Mouse (Mus musculus): ENCODE data around the gene Cntnap1. TPM values are rescaled to one million over a fixed set of nuclear protein-coding genes. Genes with fewer than 3 reads are reported as not detected.

Cntnap1 gene
- polyA plus RNA-seq, 1 experiment from 2014 or later, result 1.5 TPM

DNA sequence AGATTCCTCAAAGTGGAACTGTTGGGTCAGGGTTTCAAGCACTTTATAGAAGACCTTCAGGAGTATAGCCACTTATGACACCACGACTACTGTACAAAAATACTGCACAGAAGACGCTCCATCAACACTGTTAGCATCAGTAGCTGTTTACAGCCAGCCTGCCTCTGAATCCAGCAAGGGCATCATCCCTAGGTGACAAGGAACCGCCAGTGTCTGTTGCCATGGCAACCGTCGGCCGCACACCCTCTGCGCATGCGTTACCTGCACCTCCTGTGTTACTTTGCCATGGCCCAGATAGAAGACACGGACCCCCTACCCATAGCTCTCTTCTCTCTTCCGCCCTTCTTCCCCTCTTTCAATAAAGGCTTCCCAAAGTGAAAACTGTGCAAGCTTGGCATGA lies 23.9 kb upstream of the Cntnap1 start:
- Histone ChIP-seq H3K9me3 (ENCODE audit: low read length) (no peaks in the 10 kb centered on the region), H3K27me3 (ENCODE audit: insufficient read depth, low read length) (0 out of 2 replicates have a peak, but pooled peaks cover 2% of the 10 kb centered on the region), H3K4me3 (ENCODE audit: low read depth, low read length) (no peak overlapping the region), H3K9ac (replicated peaks) (no peak overlapping the region), H3K27ac (ENCODE audit: low read depth) (no peak overlapping the region), H3K4me2 (ENCODE audit: low read depth, low read length) (no peak overlapping the region), H3K36me3 (replicated peaks; ENCODE audit: insufficient read depth, low read length) (no peaks in the 10 kb centered on the region), H3K4me1 (ENCODE audit: insufficient read depth) (peaks cover 8% of the 10 kb centered on the region)
- ATAC-seq (no peak), DNase-seq (no peak)
- 40% methylated on average over 10 of the region's 10 CpGs for WGBS (ENCODE audit: insufficient replicate concordance)
- TF ChIP-seq CTCF (IDR thresholded peaks at IDR 0.05; ENCODE audit: low read depth), result no peak
- TF ChIP-seq EP300 (IDR thresholded peaks at IDR 0.05; ENCODE audit: low read depth), result no peak

DNA sequence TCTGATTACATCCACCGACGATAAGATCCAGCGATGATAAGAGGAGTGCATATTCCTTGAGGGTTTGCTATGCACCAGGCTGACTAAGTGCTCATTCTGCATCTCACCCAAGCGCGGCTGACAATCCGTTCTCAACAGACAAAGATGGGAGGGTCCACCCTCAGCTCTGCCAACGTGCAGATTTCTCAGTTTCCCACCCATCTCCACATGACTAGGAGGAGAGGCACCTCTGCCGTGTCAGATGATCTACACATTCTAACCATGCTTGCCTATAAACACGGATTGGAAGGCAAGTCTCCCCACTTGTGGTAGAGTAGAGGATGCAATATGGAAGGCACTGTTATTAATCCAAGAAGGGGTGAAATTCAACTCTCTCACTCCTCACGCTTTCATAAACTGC lies 21.6 kb upstream of the Cntnap1 start:
- H3K9ac ChIP-seq (replicated peaks), result no peak overlapping the region

DNA sequence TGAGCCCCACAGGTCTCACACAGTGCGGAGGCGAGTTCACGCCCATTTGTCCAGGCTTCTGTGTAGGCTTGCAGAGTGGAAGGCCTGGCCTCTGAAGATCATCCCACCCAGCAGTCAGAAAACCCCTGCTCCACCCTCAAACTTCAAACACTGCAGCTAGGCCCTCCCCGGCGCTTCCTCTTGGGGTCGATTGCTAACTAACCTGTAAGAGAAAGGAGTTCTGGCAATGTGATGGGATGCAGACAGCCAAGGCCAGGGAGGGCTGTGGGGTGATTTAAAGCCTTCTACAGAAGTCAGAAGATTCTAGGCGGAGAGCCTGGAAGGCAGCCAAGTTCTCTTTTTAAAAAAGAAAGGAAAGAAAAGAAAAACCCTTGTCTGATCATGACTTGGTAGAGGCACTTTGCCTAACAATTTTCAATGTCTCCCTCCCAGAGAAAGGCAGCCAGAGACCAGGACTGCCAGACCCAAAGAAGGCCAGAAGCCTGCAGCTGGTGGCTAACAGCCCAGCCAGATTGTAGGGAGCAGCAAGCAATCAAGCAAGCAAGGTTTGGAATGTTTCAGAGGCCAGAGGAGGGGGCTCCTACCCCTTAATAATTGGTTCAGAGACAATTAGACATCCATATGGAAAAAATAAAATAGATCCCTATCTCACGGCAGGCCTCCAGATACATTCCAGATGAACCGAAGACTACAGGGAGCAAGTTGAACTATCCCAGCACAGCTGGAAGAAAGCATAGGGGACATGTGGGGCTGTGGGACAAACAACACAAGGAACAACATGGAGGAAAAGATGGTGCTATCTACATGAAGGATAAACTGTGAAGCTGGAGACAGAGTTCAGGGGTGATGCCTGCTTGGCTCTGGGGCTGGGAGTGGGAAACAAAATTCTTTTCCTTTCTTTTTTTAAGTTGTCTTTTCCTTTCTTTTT lies 20.9 kb upstream of the Cntnap1 start:
- ATAC-seq (no peak), DNase-seq (no peak)
- Histone ChIP-seq H3K36me3 (replicated peaks; ENCODE audit: insufficient read depth, low read length) (no peaks in the 10 kb centered on the region), H3K9ac (replicated peaks) (no peak overlapping the region), H3K27me3 (ENCODE audit: insufficient read depth, low read length) (0 out of 2 replicates have a peak, but pooled peaks cover 2% of the 10 kb centered on the region), H3K27ac (ENCODE audit: low read depth) (no peak overlapping the region), H3K4me3 (ENCODE audit: low read depth, low read length) (no peak overlapping the region), H3K4me2 (ENCODE audit: low read depth, low read length) (no peak overlapping the region), H3K4me1 (ENCODE audit: insufficient read depth) (no peaks in the 10 kb centered on the region), H3K9me3 (ENCODE audit: low read length) (no peaks in the 10 kb centered on the region)
- TF ChIP-seq CTCF (IDR thresholded peaks at IDR 0.05; ENCODE audit: low read depth) (no peak), EP300 (IDR thresholded peaks at IDR 0.05; ENCODE audit: low read depth) (no peak)
- 56% methylated on average over 9 of the region's 9 CpGs for WGBS (ENCODE audit: insufficient replicate concordance)

More for the DNA sequence above, 21.6 kb upstream of the Cntnap1 start:
- Histone ChIP-seq H3K9me3 (ENCODE audit: low read length) (no peaks in the 10 kb centered on the region), H3K27ac (ENCODE audit: low read depth) (no peak overlapping the region), H3K4me2 (ENCODE audit: low read depth, low read length) (no peak overlapping the region), H3K4me1 (ENCODE audit: insufficient read depth) (peaks cover 4% of the 10 kb centered on the region), H3K36me3 (replicated peaks; ENCODE audit: insufficient read depth, low read length) (no peaks in the 10 kb centered on the region), H3K27me3 (ENCODE audit: insufficient read depth, low read length) (0 out of 2 replicates have a peak, but pooled peaks cover 2% of the 10 kb centered on the region), H3K4me3 (ENCODE audit: low read depth, low read length) (no peak overlapping the region)
- WGBS (ENCODE audit: insufficient replicate concordance), result 76% methylated on average over 10 of the region's 10 CpGs
- no peak for TF ChIP-seq CTCF (IDR thresholded peaks at IDR 0.05; ENCODE audit: low read depth)
- no peak for TF ChIP-seq EP300 (IDR thresholded peaks at IDR 0.05; ENCODE audit: low read depth)
- no peak for DNase-seq
- ATAC-seq, result no peak

DNA sequence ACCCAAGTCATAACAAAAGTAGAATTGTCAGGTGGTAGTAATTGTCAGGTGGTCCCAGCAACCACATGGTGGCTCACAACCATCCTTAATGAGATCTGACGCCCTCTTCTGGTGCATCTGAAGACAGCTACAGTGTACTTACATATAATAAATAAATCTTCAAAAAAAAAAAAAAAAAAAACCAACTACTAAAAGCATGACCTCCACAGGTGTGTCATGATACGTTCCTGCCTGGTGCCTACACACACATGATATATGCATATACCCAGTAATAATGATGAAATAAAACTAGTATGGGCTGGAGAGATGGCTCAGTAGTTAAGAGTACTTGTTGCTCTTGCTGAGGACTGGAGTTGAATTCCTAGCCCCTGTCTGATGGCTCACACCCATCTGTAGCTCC lies 19.3 kb upstream of the Cntnap1 start:
- Histone ChIP-seq H3K36me3 (replicated peaks; ENCODE audit: insufficient read depth, low read length) (no peaks in the 10 kb centered on the region), H3K9ac (replicated peaks) (no peak overlapping the region), H3K4me1 (ENCODE audit: insufficient read depth) (peaks cover 1% of the 10 kb centered on the region; the same call in 1 of the 2 replicates), H3K4me3 (ENCODE audit: low read depth, low read length) (no peak overlapping the region), H3K27me3 (ENCODE audit: insufficient read depth, low read length) (peaks cover 13% of the 10 kb centered on the region), H3K9me3 (ENCODE audit: low read length) (no peaks in the 10 kb centered on the region), H3K27ac (ENCODE audit: low read depth) (no peak overlapping the region), H3K4me2 (ENCODE audit: low read depth, low read length) (no peak overlapping the region)
- ATAC-seq (no peak), DNase-seq (no peak)
- TF ChIP-seq CTCF (IDR thresholded peaks at IDR 0.05; ENCODE audit: low read depth) (no peak), EP300 (IDR thresholded peaks at IDR 0.05; ENCODE audit: low read depth) (no peak)
- 48% methylated on average over 2 of the region's 2 CpGs for WGBS (ENCODE audit: insufficient replicate concordance)

DNA sequence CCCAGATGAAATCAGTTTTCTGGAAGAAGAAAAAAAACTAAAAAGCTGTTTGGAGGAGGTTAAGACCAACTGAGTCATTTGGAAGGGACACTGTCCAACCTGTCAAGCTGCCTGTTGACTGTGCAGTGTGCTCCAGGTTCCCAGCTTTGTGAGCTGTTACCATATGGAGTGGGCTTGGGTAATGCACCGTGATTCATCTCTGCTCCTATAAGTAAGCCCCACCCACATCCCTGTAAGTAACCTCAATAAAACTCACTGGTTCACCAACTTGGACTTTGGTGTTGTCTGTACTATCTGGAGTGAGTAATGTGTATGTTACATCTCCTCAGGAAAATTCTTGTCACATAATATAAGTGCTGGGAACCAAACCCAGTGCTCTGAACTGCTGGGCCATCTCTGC lies 17.5 kb upstream of the Cntnap1 start:
- Histone ChIP-seq H3K27me3 (ENCODE audit: insufficient read depth, low read length) (peaks cover 13% of the 10 kb centered on the region), H3K4me2 (ENCODE audit: low read depth, low read length) (no peak overlapping the region), H3K4me1 (ENCODE audit: insufficient read depth) (peaks cover 3% of the 10 kb centered on the region; the same call in 1 of the 2 replicates), H3K9me3 (ENCODE audit: low read length) (no peaks in the 10 kb centered on the region), H3K4me3 (ENCODE audit: low read depth, low read length) (no peak overlapping the region), H3K36me3 (replicated peaks; ENCODE audit: insufficient read depth, low read length) (no peaks in the 10 kb centered on the region), H3K9ac (replicated peaks) (no peak overlapping the region), H3K27ac (ENCODE audit: low read depth) (no peak overlapping the region)
- TF ChIP-seq CTCF (IDR thresholded peaks at IDR 0.05; ENCODE audit: low read depth) (no peak), EP300 (IDR thresholded peaks at IDR 0.05; ENCODE audit: low read depth) (no peak)
- 67% methylated on average over 1 of the region's 1 CpGs for WGBS (ENCODE audit: insufficient replicate concordance)
- DNase-seq, result no peak
- ATAC-seq, result no peak

DNA sequence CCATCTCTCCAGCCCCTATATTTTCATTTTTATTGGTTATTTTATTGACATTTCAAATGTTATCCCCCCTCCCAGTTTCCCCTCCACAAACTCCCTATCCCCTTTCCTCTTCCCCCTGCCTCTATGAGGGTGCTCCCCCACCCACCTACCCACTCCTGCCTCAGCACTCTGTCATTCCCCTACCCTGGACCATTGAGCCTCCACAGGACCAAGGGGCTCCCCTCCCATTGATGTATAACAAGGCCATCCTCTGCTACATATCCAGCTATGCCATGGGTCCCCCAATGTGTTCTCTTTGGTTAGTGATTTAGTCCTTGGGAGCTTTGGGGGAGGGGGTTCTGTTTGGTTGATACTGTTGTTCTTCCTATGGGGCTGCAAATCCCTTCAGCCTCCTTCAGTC lies 15.7 kb upstream of the Cntnap1 start:
- H3K27me3 ChIP-seq (ENCODE audit: insufficient read depth, low read length), result peaks cover 13% of the 10 kb centered on the region
- no peak overlapping the region for H3K4me2 ChIP-seq (ENCODE audit: low read depth, low read length)
- no peak for TF ChIP-seq CTCF (IDR thresholded peaks at IDR 0.05; ENCODE audit: low read depth)
- no peak for TF ChIP-seq EP300 (IDR thresholded peaks at IDR 0.05; ENCODE audit: low read depth)
- H3K27ac ChIP-seq (ENCODE audit: low read depth), result no peak overlapping the region
- H3K4me1 ChIP-seq (ENCODE audit: insufficient read depth), result peaks cover 3% of the 10 kb centered on the region; the same call in 1 of the 2 replicates
- ATAC-seq, result no peak
- H3K9ac ChIP-seq (replicated peaks), result no peak overlapping the region
- H3K4me3 ChIP-seq (ENCODE audit: low read depth, low read length), result no peak overlapping the region
- no peaks in the 10 kb centered on the region for H3K9me3 ChIP-seq (ENCODE audit: low read length)
- no peaks in the 10 kb centered on the region for H3K36me3 ChIP-seq (replicated peaks; ENCODE audit: insufficient read depth, low read length)
- no peak for DNase-seq

Measured in liver, postnatal 0 days (tissue).